Mouse (Mus musculus): Measurements from ENCODE around the gene Fam90a1b.

DNA sequence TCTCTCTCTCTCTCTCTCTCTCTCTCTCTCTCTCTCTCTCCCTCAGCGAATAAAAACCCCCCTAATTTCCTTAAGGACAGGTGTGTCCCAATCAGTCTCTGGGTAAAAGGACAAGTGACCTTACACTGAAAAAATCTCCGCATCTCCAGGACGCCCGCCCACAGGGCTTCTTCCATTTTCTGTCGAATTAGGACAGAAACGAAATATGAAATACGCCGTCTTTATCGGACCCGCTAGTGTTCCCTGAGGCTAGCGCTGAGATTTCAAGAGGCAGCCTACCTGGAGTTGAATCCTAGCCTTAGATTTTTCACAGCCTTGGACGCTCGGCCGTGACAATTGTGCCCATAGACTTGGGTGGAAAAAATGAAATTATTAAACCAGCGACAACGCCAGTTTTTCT lies 548 bp downstream of the Fam90a1b start:
- TF ChIP-seq POLR2A (IDR thresholded peaks at IDR 0.05; ENCODE audit: low read depth, low read length) (no peak), CTCF (IDR thresholded peaks at IDR 0.05; ENCODE audit: extremely low read depth, insufficient read depth, insufficient read length, insufficient replicate concordance) (no peak)

All from spleen, adult 2 months (tissue).